Mouse (Mus musculus): ENCODE data around the gene Rasip1.

The Rasip1 gene

DNA sequence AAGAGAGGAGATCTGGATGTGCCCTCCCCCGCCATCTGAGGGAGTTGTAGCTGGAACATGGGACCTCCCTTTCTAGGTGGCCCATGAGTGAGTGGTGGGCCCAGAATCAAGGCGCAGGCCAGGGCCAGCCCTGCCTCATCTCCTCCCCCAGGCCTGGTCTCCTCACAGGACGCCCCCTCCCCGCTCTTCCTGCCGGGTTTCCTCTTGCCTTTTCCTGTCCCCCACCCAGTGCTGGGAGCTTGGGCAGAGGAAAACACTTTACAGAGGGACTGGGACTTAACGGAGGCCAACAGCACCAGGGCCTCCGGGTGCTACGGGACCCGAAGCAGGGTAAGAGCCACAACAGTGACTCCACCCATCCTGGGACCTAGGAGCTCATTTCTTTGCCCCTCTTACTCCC, at the start of gene Rasip1:
TSS of gene Rasip1 (plus strand) at position 228 of the 400 bp plus-strand sequence.
- DNase-seq (ENCODE audit: low spot score) = peak; percentile 79

DNA sequence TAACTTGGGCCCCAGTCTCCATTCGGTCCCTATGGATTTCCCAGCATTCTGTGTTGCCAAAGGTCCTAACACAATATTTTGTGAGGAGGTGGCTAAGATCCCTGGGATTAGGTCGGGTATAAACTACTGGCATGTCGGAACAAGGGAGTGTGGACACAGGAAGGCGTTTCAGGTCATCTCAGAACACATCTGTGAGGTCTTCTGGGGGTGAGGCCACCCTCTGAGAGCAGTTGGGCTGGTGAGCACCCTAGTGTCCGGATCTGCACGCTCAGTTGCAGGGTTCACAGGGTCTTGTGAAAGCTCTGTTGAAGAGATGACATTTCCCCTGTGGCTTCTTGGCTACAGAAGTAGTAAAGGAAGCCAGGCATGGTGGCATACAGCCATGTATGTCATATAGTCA, 41.4 kb upstream of the Rasip1 start:
- no peak for DNase-seq (ENCODE audit: low spot score)

DNA sequence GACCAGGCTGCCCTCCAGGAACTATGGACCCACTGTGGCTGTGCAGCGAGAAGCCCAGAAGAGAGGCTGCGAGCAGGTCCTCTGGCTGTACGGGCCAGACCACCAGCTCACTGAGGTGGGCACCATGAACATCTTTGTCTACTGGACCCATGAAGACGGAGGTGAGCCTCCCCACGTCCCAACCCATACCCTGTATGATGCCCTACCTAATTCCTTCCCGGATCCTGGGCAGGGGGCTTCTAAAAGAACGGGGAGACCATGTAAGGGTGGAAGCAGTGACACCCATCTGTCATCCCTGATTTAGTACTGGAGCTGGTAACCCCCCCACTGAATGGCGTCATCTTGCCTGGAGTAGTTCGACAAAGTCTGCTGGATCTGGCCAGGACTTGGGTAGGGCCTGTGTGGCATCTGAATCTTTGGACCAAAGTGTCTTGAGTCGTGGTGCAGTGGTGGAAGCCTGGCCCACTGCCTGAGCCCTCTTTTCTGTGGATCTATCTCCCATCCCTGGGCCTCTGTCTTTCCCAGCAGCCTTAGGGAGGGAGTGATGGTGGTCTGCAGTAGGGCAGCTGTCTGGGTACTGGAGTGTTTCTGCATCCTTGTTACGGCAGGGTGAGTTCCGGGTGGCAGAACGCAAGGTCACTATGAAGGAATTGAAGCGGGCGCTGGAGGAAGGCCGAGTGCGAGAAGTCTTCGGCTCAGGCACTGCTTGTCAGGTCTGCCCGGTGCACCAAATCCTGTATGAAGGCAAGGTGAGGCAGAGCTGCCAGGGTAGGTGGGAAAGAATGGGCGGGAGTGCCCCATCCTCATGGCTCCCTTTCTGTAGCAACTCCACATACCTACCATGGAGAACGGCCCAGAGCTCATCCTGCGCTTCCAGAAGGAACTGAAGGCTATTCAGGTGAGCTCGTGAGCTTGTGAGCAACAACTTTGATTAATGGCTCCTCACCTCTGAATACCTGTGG, 39.4 kb upstream of the Rasip1 start:
- DNase-seq (ENCODE audit: low spot score) = no peak

DNA sequence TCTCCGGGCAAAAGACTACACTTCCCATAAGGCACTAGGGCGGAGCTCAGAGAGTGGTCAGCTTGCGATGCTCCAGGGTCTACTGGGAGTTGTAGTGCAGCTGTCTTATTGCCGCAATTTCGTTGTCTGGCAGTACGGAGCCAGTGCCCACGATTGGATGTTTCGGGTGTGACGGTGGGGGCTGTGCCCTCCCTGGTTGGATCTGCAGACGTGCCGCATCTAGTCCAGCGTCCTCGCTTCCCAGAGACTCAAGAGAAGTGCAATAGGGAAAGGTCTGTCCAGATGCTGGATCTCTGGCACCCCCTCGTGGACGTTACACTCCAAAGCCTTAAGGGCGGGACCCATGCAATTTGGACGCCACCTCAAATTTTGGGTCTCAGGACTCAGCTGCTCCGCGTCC, 38.1 kb upstream of the Rasip1 start:
- DNase-seq (ENCODE audit: low spot score) = peak; percentile 96

DNA sequence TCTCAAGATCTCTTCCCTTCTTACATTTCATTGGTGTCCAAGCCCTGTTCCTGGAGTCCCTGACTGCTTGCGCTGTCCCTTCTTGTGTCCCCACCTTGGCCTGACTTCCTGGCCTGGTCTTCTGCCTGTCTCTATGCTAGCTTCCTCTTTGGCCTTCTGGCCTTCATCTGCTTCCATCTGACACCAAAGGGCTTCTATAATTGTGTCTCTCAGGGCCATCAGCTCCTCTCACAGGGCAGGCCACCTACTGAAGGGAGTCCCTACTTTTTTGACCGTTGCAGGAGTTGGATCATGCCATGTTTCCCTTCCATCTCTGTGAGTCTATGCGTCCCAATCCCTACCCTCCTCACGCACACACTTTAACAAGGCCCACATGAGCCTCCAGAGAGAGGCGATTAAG, 37.4 kb upstream of the Rasip1 start:
- DNase-seq (ENCODE audit: low spot score) = no peak

DNA sequence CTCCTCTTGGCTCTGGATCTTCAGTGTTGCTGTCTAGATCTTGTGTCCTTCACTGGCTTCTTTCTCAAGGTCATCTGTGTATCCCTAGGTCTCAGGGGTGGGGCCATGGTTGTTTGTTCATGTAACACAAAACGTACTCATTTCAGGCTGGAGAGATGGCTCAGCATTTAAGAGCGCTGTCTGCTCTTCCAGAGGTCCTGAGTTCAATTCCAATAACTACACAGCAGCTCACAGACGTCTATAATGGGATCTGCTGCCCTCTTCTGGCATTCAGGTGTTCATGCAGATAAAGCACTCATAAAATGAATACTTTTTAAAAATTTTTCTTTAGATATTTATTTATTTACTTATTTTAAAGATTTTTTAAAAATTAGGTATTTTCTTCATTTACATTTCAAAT, 36.4 kb upstream of the Rasip1 start:
- no peak for DNase-seq (ENCODE audit: low spot score)

DNA sequence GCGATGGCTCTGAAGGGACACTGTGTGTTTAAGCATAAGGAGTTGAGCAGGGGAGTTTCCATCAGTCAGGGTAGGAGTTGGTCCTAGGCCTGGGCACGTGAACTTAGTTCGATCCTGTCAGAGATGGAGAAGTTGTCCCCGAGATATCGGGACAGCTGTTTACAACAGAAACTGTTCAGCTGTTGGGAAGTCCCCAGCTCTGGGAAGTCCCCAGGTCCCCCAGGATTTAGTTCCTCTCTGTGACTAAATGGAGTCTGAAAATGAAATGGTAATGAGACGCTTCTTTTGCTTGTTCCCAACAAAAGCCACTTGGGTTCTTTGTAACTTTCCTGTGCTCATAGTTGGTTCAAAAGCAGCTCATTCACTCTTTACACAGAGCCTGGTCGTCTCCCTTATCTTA, 35.4 kb upstream of the Rasip1 start:
- DNase-seq (ENCODE audit: low spot score) = no peak

DNA sequence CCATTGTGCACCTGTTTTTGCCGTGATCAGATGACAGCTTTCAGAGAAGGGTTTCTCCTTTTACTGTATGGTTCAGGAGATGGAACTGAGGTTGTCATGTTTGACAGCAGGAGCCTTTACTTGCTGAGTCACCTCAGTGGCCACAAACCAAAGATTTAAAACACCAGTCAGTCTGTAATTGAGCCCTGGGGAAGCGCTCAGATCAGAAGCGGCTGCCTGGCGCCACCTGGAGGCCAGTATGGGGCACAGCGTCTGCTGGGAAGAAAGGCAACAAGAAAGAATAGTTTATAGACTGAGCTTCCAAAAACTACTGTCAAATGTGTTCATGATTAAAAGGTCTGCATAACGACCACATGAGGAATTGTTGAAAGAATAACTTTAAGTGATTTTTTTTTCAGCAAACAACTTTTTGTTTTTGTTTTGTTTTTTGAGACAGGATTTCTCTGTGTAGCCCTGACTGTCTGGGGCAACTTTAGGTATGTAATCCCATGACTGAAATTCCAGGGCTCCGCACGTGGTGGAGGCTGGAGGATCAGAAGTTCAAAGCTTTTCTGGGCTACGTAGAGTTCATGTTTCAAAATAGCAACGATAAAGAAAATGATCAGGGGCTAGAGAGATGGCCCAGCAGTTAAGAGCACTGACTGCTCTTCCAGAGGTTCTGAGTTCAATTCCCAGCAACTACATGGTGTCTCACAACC, 34.0 kb upstream of the Rasip1 start:
- peak; percentile 76 for DNase-seq (ENCODE audit: low spot score)

DNA sequence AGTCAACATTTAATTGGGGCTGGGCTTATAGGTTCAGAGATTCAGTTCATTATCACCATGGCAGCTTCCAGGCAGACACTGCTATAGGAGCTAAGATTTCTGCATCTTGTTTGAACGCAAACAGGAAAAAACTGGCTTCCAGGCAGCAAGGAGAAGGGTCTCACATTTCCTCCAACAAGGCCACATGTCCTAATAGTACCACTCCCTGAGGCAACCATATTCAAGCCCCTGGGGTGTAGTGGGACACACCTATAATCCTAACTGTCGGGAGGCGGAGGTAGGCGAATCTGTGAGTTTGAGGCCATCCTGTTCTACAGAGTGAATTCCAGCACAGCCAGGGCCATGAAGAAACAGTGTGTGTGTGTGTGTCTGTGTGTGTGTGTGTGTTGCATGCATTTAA, 32.1 kb upstream of the Rasip1 start:
- DNase-seq (ENCODE audit: low spot score) = no peak

DNA sequence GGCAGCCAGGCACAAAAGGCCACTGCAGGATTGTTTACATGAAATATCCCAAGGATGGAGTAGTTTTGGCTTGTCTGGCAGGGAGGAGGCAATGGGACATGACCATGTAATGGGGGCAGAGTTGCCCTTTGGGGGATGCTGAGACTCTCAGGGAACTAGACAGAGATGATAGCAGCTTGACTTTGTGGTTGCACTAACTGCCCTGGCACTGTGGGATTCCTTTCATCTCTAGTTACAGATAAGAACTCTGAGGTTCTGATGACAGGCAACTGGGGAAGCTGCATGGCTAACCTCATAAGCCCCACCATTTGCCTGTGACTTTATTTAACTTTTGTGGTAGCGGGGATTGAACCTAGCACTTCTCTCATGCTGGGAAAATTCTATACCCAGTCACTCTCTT, 31.2 kb upstream of the Rasip1 start:
- DNase-seq (ENCODE audit: low spot score) = no peak

DNA sequence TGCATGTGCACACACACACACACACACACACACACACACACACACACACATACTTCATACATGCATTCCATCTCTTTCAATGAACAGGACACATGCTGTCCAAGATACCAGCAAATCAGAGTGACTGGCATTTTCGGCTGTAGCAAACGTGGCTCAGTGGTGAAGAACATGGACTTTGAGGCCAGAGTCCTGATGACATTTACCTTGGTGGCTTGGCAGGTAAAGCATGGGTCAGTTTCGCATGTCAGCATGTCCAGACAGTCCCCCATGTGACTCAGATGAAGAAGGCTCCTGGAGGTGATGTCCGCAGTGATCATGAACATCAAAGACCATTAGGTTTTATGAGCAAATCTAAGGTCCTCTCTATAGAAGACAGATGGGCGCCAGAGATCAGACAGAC, 30.3 kb upstream of the Rasip1 start:
- no peak for DNase-seq (ENCODE audit: low spot score)

DNA sequence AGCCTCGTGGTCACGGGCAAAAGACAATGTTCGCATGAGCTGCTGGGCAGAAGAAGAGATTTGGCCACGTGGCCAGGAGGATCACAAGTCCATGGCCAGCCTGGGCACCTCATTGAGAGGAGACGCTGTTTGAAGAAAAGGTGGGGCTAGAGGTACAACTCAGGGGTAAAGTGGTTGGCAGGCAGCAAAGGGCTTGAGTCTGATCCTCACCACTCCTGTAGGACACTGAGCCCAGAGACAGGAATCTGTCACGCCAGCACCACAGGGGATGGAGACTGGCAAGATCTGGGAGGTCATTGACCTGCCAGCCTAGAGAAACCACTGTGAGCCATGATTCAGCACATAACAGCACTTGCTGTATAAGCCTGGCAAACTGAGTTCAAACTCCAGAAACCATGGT, 29.8 kb upstream of the Rasip1 start:
- DNase-seq (ENCODE audit: low spot score) = no peak

DNA sequence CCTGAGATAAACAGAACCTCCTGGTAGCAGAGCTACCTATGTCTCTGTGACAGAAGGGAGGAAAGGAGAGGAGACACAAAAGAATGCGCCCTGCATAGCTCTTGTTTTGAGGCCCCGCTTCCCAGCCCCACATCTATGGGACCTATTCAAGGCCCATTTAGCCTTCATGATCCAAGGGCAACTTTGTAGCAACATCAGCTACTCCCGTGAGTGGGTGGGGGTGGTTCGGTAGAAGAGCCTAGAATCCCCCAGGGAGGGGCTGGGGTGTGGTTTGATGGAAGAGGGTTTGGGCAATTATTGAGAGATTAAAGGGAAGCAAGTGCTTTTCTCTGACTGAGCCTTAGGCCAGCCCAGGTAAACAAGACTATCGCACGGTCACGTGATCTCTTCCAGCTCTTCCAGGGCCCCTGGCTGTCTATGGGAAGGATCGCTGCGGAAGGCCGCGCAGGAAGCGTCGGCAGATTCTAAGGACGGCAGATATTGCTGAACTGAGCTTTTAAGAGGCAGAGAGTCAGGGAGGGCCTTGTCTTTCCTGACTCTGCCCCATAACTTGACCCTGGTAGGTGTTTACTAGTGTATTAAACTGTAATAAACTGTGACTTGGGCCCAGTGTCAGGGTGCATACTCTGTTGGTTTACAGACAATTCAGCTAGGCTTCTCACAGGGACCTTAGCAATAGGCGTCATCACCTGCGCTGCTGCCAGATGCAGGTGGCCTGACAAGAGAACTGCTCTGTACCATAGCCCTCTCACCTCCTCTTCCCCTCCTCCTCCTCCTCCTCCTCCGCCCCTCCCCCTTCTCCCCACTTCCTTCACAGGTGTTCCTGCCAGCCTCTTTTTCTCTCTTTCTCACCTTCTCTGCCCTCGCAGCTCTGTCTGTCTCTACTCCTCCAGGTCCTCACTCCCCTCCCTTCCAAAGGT, 28.1 kb upstream of the Rasip1 start:
- DNase-seq (ENCODE audit: low spot score) = no peak

DNA sequence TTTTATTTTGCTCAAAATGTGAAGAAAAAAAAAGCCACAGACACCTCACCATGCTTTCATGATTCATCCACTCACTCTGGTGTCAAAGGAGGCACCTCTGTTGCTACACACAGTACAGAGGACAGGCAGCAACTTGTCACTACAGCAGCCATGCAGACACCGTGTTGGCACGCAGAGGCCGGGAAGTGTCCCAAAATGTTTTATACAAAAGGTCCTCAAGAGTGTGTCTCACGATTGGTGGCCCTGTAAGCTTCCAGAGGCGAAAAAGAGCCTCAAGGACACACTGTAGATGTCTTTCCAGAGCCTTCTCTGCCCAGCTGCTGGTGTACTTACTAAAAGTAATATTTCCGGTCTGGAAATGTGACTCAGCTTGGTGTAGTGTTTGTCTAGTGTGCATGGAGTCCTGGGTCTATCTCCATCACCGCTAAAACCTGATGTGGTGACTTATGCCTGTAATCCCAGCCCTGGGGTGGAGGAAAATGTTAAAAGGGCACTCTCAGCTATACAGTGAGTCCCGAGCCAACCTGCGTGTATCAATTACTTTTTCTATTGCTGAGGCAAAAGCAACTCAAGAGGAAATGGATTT, 21.5 kb upstream of the Rasip1 start:
- no peak for DNase-seq (ENCODE audit: low spot score)

DNA sequence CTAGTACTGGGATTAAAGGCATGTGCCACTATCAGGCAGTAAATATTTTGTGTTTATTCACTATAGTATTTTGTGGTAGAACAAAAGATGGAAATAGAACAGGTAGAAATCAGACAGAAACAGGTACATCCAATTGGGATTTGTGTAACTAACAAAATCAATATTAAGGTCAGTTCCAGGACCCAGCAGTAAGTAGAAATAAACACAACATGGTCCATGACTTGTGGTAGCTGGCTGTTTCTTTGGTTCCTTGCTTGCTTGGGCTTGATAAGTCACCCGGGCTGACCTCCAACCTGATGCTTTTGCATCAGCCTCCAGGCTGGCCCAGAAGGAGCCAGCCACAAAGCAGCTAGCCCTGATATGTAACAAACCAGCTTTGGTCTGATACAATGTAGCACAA, 17.8 kb upstream of the Rasip1 start:
- no peak for DNase-seq (ENCODE audit: low spot score)

DNA sequence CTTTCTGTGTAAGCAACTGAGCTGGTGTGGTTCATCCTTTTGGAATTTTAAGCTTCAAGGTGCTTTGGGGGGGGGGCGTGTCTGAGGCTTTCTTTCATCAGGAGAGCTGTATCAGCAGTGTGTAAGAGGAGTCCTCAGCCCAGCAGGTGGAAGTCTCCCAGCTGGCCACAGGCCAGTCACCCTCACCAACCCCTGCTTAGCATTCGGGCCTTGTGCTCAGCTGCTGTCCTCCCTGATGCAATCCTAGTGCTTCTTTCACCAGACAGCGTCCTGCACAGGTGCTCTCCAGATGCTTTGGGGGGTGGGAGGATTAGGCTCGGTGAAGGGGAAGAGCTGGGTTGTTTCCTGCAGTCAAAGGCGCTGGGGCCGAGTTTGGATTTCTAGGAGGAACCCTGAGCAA, 11.0 kb upstream of the Rasip1 start:
- no peak for DNase-seq (ENCODE audit: low spot score)

DNA sequence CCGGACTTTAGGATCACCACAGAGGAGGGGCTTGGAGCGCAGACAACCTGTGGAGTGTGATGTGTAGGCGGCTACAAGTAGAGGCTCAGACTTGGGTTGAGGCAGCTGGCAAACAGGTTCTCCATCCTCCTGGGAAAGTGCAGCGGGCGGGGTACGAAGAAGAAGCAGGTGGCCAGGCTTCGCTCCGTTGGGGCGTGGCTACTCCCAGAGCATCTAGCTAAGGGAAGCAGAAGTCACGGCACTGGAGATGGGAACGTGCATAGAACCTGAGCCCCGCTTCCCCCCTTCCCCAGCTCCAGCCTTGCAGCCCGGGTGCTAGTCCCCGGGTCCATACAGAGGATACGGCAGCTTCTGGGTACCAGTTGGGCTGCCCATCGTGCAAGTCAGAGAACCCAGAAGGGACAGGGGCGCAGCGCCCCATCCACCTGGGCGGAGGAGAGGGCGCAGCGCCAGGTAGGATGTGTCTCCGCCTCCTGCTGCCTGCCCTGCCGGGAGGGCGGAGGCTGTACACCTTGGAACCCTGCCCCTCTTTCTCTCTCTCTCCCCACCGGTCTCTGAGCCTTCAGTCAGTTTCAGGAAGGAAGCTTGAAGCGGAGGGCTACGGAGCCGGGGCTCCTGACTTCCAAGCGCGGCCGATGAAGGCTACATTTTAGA, 10.1 kb upstream of the Rasip1 start, which contains the start of gene Fut1:
TSS of gene Fut1 (plus strand) at position 248 of the 654 bp plus-strand sequence.
- DNase-seq (ENCODE audit: low spot score) = no peak

DNA sequence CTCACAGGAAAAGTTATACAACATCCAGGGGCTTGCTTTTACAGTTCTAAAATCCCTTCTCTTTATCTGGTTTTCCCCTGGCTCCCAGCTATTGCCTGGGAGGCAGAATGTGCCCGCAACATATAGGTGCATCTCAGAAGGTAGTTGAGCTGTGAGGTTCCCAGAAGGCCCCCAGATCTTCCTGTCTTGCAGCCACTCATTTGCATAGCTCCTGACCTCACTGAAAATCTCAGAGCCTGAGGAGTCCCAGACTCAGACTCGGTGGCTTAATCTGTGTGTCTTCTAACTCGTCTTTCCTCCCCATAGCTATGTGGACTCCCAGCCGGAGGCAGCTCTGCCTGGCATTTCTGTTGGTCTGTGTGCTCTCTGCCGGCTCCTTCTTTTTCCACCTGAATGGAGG, 9.0 kb upstream of the Rasip1 start:
- DNase-seq (ENCODE audit: low spot score) = no peak

DNA sequence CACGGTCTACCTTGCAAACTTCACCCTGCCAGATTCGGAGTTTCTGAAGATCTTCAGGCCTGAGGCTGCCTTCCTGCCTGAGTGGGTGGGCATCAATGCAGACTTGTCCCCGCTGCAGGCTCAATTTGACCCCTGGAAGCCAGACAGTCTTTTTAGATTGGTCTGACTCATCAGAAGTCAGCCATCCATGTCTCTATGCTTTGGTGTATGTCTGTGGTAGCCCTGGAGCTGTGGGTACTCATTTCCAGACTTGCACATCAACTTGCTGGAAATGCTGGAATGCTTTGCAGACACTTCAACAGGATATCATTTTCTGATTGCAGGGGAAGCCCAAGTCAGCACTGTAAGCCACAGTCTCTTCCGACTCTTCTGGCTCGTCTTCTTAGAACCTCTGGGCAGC, 7.7 kb upstream of the Rasip1 start:
- no peak for DNase-seq (ENCODE audit: low spot score)

DNA sequence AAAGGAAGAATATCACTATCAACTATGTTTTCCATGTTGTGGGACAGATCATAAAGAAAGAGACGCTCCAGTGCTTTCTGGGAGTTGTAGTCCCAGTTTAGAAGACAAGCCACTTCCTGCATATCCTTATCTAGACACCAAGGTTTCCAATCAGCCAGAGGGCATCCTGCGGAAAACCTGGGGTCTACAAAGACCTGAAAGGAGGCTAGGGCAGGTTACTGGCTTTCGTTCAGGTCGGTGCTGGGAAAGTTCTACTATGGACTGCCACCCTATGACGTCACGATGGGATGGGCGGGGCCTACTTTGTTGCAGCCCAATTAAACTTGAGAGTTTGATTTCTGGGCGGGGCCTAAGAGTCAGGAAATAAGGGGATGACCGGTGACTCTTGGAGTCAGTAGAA, 5.8 kb upstream of the Rasip1 start, which contains the start of gene Izumo1:
TSS of gene Izumo1 (plus strand) at position 369 of the 400 bp plus-strand sequence.
- no peak for DNase-seq (ENCODE audit: low spot score)

DNA sequence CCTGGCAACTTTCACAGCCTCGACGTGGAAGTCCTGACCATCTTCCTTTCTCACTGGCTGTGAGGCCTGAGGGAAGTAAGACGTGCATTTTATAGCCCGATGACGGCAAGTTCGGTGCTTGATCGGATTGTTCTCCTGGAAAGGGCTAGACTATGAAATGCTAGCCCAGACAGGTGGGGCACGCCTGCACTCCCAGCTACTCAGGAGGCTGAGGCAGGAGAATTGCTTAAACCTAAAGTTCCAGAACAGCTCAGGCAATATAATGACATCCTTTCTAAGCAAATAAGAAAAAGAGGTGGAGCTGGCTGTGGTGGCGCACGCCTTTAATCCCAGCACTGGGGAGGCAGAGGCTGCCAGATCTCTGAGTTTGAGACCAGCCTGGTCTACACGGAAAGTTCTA, 3.8 kb upstream of the Rasip1 start:
- no peak for DNase-seq (ENCODE audit: low spot score)
